Mouse (Mus musculus) limb, embryonic 11.5 days (tissue): ENCODE measurements around the gene Zbtb32. TPM values are rescaled to one million over a fixed set of nuclear protein-coding genes. Genes with fewer than 3 reads are reported as not detected.

Source experiments
- ATAC-seq: fragments of 200-750 bp; cut with Nextera tagmentation; 2 replicates; pipeline ENCODE4 v1.8.0; 2017; ENCODE audit warnings: low read depth; ENCODE audit not compliant: insufficient number of reproducible peaks, low FRiP score, low TSS enrichment
- DNase-seq: peaks from one replicate; pipeline ENCODE4 v3.0.0-alpha.2; 2015; ENCODE audit warnings: low spot score
- H3K27ac ChIP-seq: fragments of 300-500 bp; sonication (generic); replicated peaks from 2 replicates; pipeline ENCODE4 v1.5.1; 2014; ENCODE audit warnings: low read depth, mild to moderate bottlenecking, low read length
- H3K27me3 ChIP-seq: fragments of 300-500 bp; sonication (generic); 2 replicates; pipeline ENCODE4 v1.6.1; 2014; ENCODE audit warnings: mild to moderate bottlenecking, low read length, mixed read lengths; ENCODE audit not compliant: control insufficient read depth, insufficient read depth
- H3K36me3 ChIP-seq: fragments of 300-500 bp; sonication (generic); 2 replicates; pipeline ENCODE4 v1.6.1; 2014; ENCODE audit warnings: mild to moderate bottlenecking, low read length, moderate library complexity, mixed read lengths; ENCODE audit not compliant: control insufficient read depth, insufficient read depth
- H3K4me1 ChIP-seq: fragments of 300-500 bp; sonication (generic); 2 replicates; pipeline ENCODE4 v1.6.1; 2014; ENCODE audit warnings: low read length, mixed read lengths; ENCODE audit not compliant: control insufficient read depth, insufficient read depth
- H3K4me2 ChIP-seq: fragments of 300-500 bp; sonication (generic); 2 replicates; pipeline ENCODE4 v1.6.1; 2014; ENCODE audit warnings: low read depth, mild to moderate bottlenecking, moderate library complexity; ENCODE audit not compliant: severe bottlenecking
- H3K4me3 ChIP-seq: fragments of 300-500 bp; sonication (generic); 2 replicates; pipeline ENCODE4 v1.5.1; 2014; ENCODE audit warnings: low read depth, low read length
- H3K9ac ChIP-seq: fragments of 300-500 bp; sonication (generic); 2 replicates; pipeline ENCODE4 v1.6.1; 2014; ENCODE audit warnings: mild to moderate bottlenecking, low read length
- H3K9me3 ChIP-seq: fragments of 300-500 bp; sonication (generic); 2 replicates; pipeline ENCODE4 v1.6.1; 2016; ENCODE audit warnings: low read length; ENCODE audit not compliant: control insufficient read depth
- WGBS: fragments of 180-500 bp; shearing (Covaris S2); extraction: QIAGEN DNeasy Blood & Tissue Kit; methylation state at CpG from one replicate; pipeline ENCODE4 v1.1.7; 2014; 5-methylcytosine and 5-hydroxymethylcytosine counted together
- polyA plus RNA-seq: library from polyadenylated mRNA; unstranded; fragments of >200 nt; fragmentation: Nextera tagmentation; extraction: Ambion mirVana; gene quantifications from 2 replicates; pipeline ENCODE4 v1.2.1, GENCODE M21; 2014

Gene Zbtb32
- polyA plus RNA-seq, 1 experiment from 2014 or later, result not detected

- Histone ChIP-seq H3K9ac (no peak overlapping the region), H3K4me3 (no peak overlapping the region), H3K27ac (no peak overlapping the region), H3K4me1 (peaks cover 6% of the 10 kb centered on the region; the same call in 1 of the 2 replicates), H3K4me2 (no peak overlapping the region), H3K36me3 (peaks cover 26% of the 10 kb centered on the region), H3K27me3 (no peaks in the 10 kb centered on the region), H3K9me3 (no peaks in the 10 kb centered on the region)
- DNase-seq (no peak), ATAC-seq (no peak)
- 93% methylated on average over 11 of the region's 11 CpGs for WGBS
These were observed 31.2 kb downstream of the Zbtb32 start for GRCm38 (mm10) chr7:30567555-30567954.

- WGBS, result 90% methylated on average over 9 of the region's 9 CpGs
- Histone ChIP-seq H3K4me2 (no peak overlapping the region), H3K36me3 (peaks cover 19% of the 10 kb centered on the region), H3K27me3 (no peaks in the 10 kb centered on the region), H3K9ac (no peak overlapping the region), H3K27ac (no peak overlapping the region), H3K4me1 (peaks cover 6% of the 10 kb centered on the region; the same call in 1 of the 2 replicates), H3K9me3 (no peaks in the 10 kb centered on the region), H3K4me3 (no peak overlapping the region)
- ATAC-seq (no peak), DNase-seq (no peak)
These were observed 32.7 kb downstream of the Zbtb32 start for GRCm38 (mm10) chr7:30566033-30566432.

GRCm38 (mm10) chr7:30564970-30565571, 33.6 kb downstream of the Zbtb32 start, which contains the start of gene Igflr1:
Gene Igflr1, plus strand, starts transcription at chr7:30565427.
- no peaks in the 10 kb centered on the region for H3K27me3 ChIP-seq
- peaks cover 6% of the 10 kb centered on the region; the same call in 1 of the 2 replicates for H3K4me1 ChIP-seq
- H3K9ac ChIP-seq, result peak within 1 kb of the TSS; percentile 4; the same call in 1 of the 2 replicates
- DNase-seq (no peak), ATAC-seq (no peak)
- H3K4me3 ChIP-seq, result no peak within 1 kb of the TSS; the same call in 1 of the 2 replicates
- peaks cover 14% of the 10 kb centered on the region for H3K36me3 ChIP-seq
- H3K27ac ChIP-seq, result no peak within 1 kb of the TSS
- H3K9me3 ChIP-seq, result no peaks in the 10 kb centered on the region
- H3K4me2 ChIP-seq, result peak within 1 kb of the TSS; percentile 53; the same call in 1 of the 2 replicates
- 95% methylated on average over 12 of the region's 12 CpGs for WGBS

- peak overlapping the region; percentile 81; the same call in 1 of the 2 replicates for H3K9ac ChIP-seq
- H3K4me3 ChIP-seq, result peak overlapping the region; percentile 71
- DNase-seq (no peak), ATAC-seq (no peak; the same call in 1 of the 2 replicates)
- H3K27me3 ChIP-seq, result no peaks in the 10 kb centered on the region
- no peaks in the 10 kb centered on the region for H3K9me3 ChIP-seq
- WGBS, result 25% methylated on average over 6 of the region's 6 CpGs
- H3K36me3 ChIP-seq, result peaks cover 8% of the 10 kb centered on the region; the same call in 1 of the 2 replicates
- H3K4me2 ChIP-seq, result peak overlapping the region; percentile 53
- peak overlapping the region; percentile 92; the same call in 1 of the 2 replicates for H3K27ac ChIP-seq
- H3K4me1 ChIP-seq, result peaks cover 6% of the 10 kb centered on the region
These were observed 34.8 kb downstream of the Zbtb32 start for GRCm38 (mm10) chr7:30563906-30564280.

- H3K9me3 ChIP-seq, result no peaks in the 10 kb centered on the region
- H3K9ac ChIP-seq, result peak within 1 kb of the TSS; percentile 81
- H3K4me3 ChIP-seq, result peak within 1 kb of the TSS; percentile 71
- H3K36me3 ChIP-seq, result peaks cover 6% of the 10 kb centered on the region; the same call in 1 of the 2 replicates
- WGBS, result under 1% methylated on average over 45 of the region's 45 CpGs
- DNase-seq, result peak; percentile 96
- peak within 1 kb of the TSS; percentile 92 for H3K27ac ChIP-seq
- peaks cover 10% of the 10 kb centered on the region for H3K4me1 ChIP-seq
- peak; percentile 84 for ATAC-seq
- peak within 1 kb of the TSS; percentile 53 for H3K4me2 ChIP-seq
- H3K27me3 ChIP-seq, result no peaks in the 10 kb centered on the region
These were observed 35.4 kb downstream of the Zbtb32 start, which contains the start of the genes U2af1l4, Gm49396 and Psenen for GRCm38 (mm10) chr7:30563117-30563905. Gene U2af1l4, plus strand, starts transcription at chr7:30563301. Gene Gm49396, plus strand, starts transcription at chr7:30563344. Gene Psenen, minus strand, starts transcription at chr7:30563627.

GRCm38 (mm10) chr7:30562526-30563116, 36.1 kb downstream of the Zbtb32 start:
- Histone ChIP-seq H3K9me3 (no peaks in the 10 kb centered on the region), H3K4me1 (peaks cover 11% of the 10 kb centered on the region), H3K27me3 (no peaks in the 10 kb centered on the region), H3K4me3 (peak overlapping the region; percentile 71), H3K27ac (peak overlapping the region; percentile 92; the same call in 1 of the 2 replicates), H3K36me3 (peaks cover 3% of the 10 kb centered on the region; the same call in 1 of the 2 replicates), H3K4me2 (peak overlapping the region; percentile 53), H3K9ac (peak overlapping the region; percentile 44)
- ATAC-seq, result no peak; the same call in 1 of the 2 replicates
- WGBS, result 3% methylated on average over 27 of the region's 27 CpGs
- no peak for DNase-seq

GRCm38 (mm10) chr7:30560296-30560695, 38.4 kb downstream of the Zbtb32 start:
- Histone ChIP-seq H3K4me3 (no peak overlapping the region), H3K36me3 (peaks cover 8% of the 10 kb centered on the region; the same call in 1 of the 2 replicates), H3K9ac (peak overlapping the region; percentile 24; the same call in 1 of the 2 replicates), H3K27me3 (no peaks in the 10 kb centered on the region), H3K27ac (no peak overlapping the region), H3K4me1 (peaks cover 11% of the 10 kb centered on the region), H3K4me2 (no peak overlapping the region), H3K9me3 (no peaks in the 10 kb centered on the region)
- DNase-seq, result no peak
- no peak for ATAC-seq
- 72% methylated on average over 2 of the region's 2 CpGs for WGBS

GRCm38 (mm10) chr7:30559443-30559954, 39.2 kb downstream of the Zbtb32 start, which contains the start of gene Lin37:
Gene Lin37, minus strand, starts transcription at chr7:30559838.
- Histone ChIP-seq H3K9ac (peak within 1 kb of the TSS; percentile 62), H3K27ac (no peak within 1 kb of the TSS), H3K4me3 (peak within 1 kb of the TSS; percentile 39), H3K36me3 (peaks cover 8% of the 10 kb centered on the region; the same call in 1 of the 2 replicates), H3K27me3 (no peaks in the 10 kb centered on the region), H3K9me3 (no peaks in the 10 kb centered on the region), H3K4me2 (peak within 1 kb of the TSS; percentile 76), H3K4me1 (peaks cover 11% of the 10 kb centered on the region)
- DNase-seq (peak; percentile 94), ATAC-seq (peak; percentile 78)
- WGBS, result under 1% methylated on average over 20 of the region's 20 CpGs
